Mouse (Mus musculus): ENCODE data around the gene Hilpda. TPM values are rescaled to one million over a fixed set of nuclear protein-coding genes. Genes with fewer than 3 reads are reported as not detected.

Gene Hilpda
- total and polyA plus RNA-seq, 2 experiments from 2014 or later = 23.3 to 26.5 TPM

GRCm38 (mm10) chr6:29287944-29288343 is 15.7 kb downstream of the Hilpda start:
- Histone ChIP-seq H3K4me1 (ENCODE audit: insufficient read depth, low read length) (no peaks in the 10 kb centered on the region), H3K9me3 (ENCODE audit: low read length) (no peaks in the 10 kb centered on the region), H3K4me2 (ENCODE audit: low read depth, low read length) (no peak overlapping the region), H3K36me3 (ENCODE audit: insufficient read depth, low read length) (no peaks in the 10 kb centered on the region), H3K9ac (replicated peaks; ENCODE audit: low read length) (no peak overlapping the region), H3K4me3 (ENCODE audit: low read length) (no peak overlapping the region), H3K27ac (no peak overlapping the region), H3K27me3 (ENCODE audit: insufficient read depth, low read length) (no peaks in the 10 kb centered on the region)
- peak; percentile 38 for DNase-seq (ENCODE audit: low spot score)
- no peak for ATAC-seq
- WGBS = 33% methylated on average over 5 of the region's 5 CpGs
- TF ChIP-seq CTCF (IDR thresholded peaks at IDR 0.05; ENCODE audit: low read depth) = no peak

DNA sequence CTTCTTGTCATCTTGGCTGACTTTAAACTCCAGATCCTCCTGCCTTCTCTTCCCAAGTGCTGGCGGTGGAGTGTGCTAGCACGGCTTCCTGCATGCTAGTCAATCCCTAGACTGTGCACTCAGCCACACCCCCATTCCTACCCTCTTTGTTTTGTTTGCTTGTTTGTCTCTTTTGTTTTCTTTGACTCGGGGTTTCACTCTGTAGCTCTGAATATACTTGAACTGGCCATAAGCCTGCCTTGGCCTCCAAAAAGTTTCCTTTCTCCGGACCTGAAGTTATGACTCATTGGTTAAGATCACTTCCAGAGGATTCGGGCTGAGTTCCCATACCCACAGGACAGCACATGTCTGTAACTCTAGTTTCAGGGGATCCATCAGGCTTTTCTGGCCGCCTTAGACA is 16.4 kb downstream of the Hilpda start:
- Histone ChIP-seq H3K27ac (no peak overlapping the region), H3K27me3 (ENCODE audit: insufficient read depth, low read length) (no peaks in the 10 kb centered on the region), H3K4me3 (ENCODE audit: low read length) (no peak overlapping the region), H3K9ac (replicated peaks; ENCODE audit: low read length) (no peak overlapping the region), H3K9me3 (ENCODE audit: low read length) (no peaks in the 10 kb centered on the region), H3K36me3 (ENCODE audit: insufficient read depth, low read length) (no peaks in the 10 kb centered on the region), H3K4me2 (ENCODE audit: low read depth, low read length) (no peak overlapping the region), H3K4me1 (ENCODE audit: insufficient read depth, low read length) (no peaks in the 10 kb centered on the region)
- DNase-seq (ENCODE audit: low spot score) (no peak), ATAC-seq (no peak)
- 56% methylated on average over 6 of the region's 6 CpGs for WGBS
- no peak for TF ChIP-seq CTCF (IDR thresholded peaks at IDR 0.05; ENCODE audit: low read depth)

DNA sequence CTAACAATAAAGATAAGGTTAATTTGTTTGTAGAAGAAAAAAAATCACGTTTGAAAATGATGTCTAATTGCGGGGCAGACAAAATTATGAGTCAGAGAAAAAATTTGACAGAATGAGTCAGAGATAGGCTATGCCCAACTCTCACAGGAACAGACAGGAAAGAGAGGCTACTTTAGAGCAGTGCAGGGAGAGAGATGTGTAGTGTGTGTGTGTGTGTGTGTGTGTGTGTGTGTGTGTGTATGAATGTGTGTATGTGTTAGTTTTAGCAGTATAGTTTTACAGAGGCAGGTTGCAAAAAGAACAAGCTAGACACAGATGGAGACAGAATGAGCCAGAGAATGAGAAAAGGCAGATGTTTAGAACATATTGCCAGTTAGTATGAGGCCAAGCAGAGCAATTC is 26.8 kb downstream of the Hilpda start:
- H3K9me3 ChIP-seq (ENCODE audit: low read length) = no peaks in the 10 kb centered on the region

DNA sequence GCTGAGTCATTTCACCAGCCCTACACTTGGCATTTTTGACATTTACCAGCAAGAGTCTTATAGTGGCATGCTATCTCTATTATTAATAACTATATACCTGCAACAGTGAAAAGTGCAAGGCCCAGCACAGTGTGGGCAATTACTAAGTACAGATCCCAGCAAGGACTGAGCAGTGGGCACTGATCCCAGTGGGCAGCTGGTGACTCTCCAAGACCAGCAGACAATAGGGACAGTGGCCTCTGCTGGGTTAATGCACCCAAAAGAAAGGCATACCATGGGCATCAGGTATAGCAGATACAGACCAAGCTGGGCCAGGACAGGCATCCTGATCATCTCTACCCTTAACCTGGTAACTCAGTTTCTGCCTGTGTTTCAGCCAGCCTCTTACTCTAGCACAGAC is 31.0 kb downstream of the Hilpda start:
- no peak for TF ChIP-seq CTCF (IDR thresholded peaks at IDR 0.05; ENCODE audit: low read depth)
- H3K9ac ChIP-seq (replicated peaks; ENCODE audit: low read length) = no peak overlapping the region
- no peak for ATAC-seq
- no peaks in the 10 kb centered on the region for H3K9me3 ChIP-seq (ENCODE audit: low read length)
- H3K4me2 ChIP-seq (ENCODE audit: low read depth, low read length) = no peak overlapping the region
- H3K4me3 ChIP-seq (ENCODE audit: low read length) = no peak overlapping the region
- no peak overlapping the region for H3K27ac ChIP-seq
- no peaks in the 10 kb centered on the region for H3K27me3 ChIP-seq (ENCODE audit: insufficient read depth, low read length)
- peak; percentile 19 for DNase-seq (ENCODE audit: low spot score)
- H3K36me3 ChIP-seq (ENCODE audit: insufficient read depth, low read length) = no peaks in the 10 kb centered on the region
- no peaks in the 10 kb centered on the region for H3K4me1 ChIP-seq (ENCODE audit: insufficient read depth, low read length)

More for the DNA sequence above, 26.8 kb downstream of the Hilpda start:
- H3K27me3 ChIP-seq (ENCODE audit: insufficient read depth, low read length) = no peaks in the 10 kb centered on the region
- H3K27ac ChIP-seq = no peak overlapping the region
- H3K36me3 ChIP-seq (ENCODE audit: insufficient read depth, low read length) = no peaks in the 10 kb centered on the region
- no peak overlapping the region for H3K4me2 ChIP-seq (ENCODE audit: low read depth, low read length)
- ATAC-seq (no peak), DNase-seq (ENCODE audit: low spot score) (no peak)
- H3K4me1 ChIP-seq (ENCODE audit: insufficient read depth, low read length) = no peaks in the 10 kb centered on the region
- TF ChIP-seq CTCF (IDR thresholded peaks at IDR 0.05; ENCODE audit: low read depth) = no peak
- H3K4me3 ChIP-seq (ENCODE audit: low read length) = no peak overlapping the region
- WGBS = 71% methylated on average over 2 of the region's 2 CpGs
- H3K9ac ChIP-seq (replicated peaks; ENCODE audit: low read length) = no peak overlapping the region

DNA sequence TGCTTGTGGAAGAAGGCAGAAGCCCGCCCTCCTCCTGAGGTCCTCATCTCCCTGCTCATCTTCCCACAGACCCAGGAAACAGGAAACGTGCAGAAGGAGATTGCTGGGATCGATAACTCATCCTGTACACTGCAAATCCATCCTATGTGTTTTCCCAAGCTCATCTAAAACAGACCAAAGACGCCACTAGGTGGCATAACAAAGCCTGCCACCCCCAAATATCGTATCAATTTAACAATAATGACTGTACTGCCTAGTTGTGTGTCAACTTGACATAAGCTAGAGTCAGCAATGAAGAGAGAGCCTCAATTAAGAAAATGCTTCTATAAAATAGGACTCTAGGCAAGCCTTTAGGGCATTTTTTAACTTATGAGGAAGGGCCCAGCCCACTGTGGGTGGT is 31.4 kb downstream of the Hilpda start:
- Histone ChIP-seq H3K27ac (no peak overlapping the region), H3K4me1 (ENCODE audit: insufficient read depth, low read length) (no peaks in the 10 kb centered on the region), H3K27me3 (ENCODE audit: insufficient read depth, low read length) (no peaks in the 10 kb centered on the region), H3K9ac (replicated peaks; ENCODE audit: low read length) (no peak overlapping the region), H3K36me3 (ENCODE audit: insufficient read depth, low read length) (no peaks in the 10 kb centered on the region), H3K4me2 (ENCODE audit: low read depth, low read length) (no peak overlapping the region), H3K9me3 (ENCODE audit: low read length) (no peaks in the 10 kb centered on the region), H3K4me3 (ENCODE audit: low read length) (no peak overlapping the region)
- DNase-seq (ENCODE audit: low spot score) (peak; percentile 3), ATAC-seq (no peak)
- WGBS = 45% methylated on average over 5 of the region's 5 CpGs
- TF ChIP-seq CTCF (IDR thresholded peaks at IDR 0.05; ENCODE audit: low read depth) = peak; percentile 41

DNA sequence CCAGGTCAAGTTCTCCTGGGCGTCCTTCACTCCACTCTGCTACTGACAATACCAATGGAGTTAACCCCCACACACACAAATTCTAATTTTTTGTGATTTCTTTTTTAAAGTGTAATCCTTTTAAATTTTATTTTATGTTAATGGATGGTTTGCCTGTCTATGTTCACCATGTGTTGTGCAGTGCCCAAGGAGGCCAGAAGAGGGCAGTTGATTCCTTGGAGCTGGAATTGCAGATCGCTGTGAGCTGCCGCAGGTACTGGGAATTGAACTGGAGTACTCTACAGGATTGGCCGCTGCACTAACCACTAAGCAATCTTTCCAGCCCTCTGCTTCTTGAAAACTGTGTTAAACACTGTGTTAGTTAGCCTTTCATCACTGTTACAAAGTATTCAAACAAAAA is 33.2 kb downstream of the Hilpda start:
- no peak for ATAC-seq
- Histone ChIP-seq H3K4me1 (ENCODE audit: insufficient read depth, low read length) (no peaks in the 10 kb centered on the region), H3K4me2 (ENCODE audit: low read depth, low read length) (no peak overlapping the region), H3K9me3 (ENCODE audit: low read length) (no peaks in the 10 kb centered on the region), H3K27ac (no peak overlapping the region), H3K27me3 (ENCODE audit: insufficient read depth, low read length) (no peaks in the 10 kb centered on the region), H3K4me3 (ENCODE audit: low read length) (no peak overlapping the region), H3K9ac (replicated peaks; ENCODE audit: low read length) (no peak overlapping the region), H3K36me3 (ENCODE audit: insufficient read depth, low read length) (no peaks in the 10 kb centered on the region)
- DNase-seq (ENCODE audit: low spot score) = no peak
- no peak for TF ChIP-seq CTCF (IDR thresholded peaks at IDR 0.05; ENCODE audit: low read depth)
- 92% methylated on average over 4 of the region's 4 CpGs for WGBS

GRCm38 (mm10) chr6:29308846-29309605 is 36.7 kb downstream of the Hilpda start:
- 89% methylated on average over 16 of the region's 16 CpGs for WGBS
- Histone ChIP-seq H3K4me3 (ENCODE audit: low read length) (no peak overlapping the region), H3K9me3 (ENCODE audit: low read length) (no peaks in the 10 kb centered on the region), H3K4me1 (ENCODE audit: insufficient read depth, low read length) (no peaks in the 10 kb centered on the region), H3K27me3 (ENCODE audit: insufficient read depth, low read length) (no peaks in the 10 kb centered on the region), H3K9ac (replicated peaks; ENCODE audit: low read length) (no peak overlapping the region), H3K36me3 (ENCODE audit: insufficient read depth, low read length) (no peaks in the 10 kb centered on the region), H3K4me2 (ENCODE audit: low read depth, low read length) (no peak overlapping the region), H3K27ac (no peak overlapping the region)
- ATAC-seq (no peak), DNase-seq (ENCODE audit: low spot score) (no peak)
- no peak for TF ChIP-seq CTCF (IDR thresholded peaks at IDR 0.05; ENCODE audit: low read depth)

Measured in hindbrain, postnatal 0 days (tissue).